ENCODE assay signal across 11 mouse cellular contexts in the genomic region with DNA sequence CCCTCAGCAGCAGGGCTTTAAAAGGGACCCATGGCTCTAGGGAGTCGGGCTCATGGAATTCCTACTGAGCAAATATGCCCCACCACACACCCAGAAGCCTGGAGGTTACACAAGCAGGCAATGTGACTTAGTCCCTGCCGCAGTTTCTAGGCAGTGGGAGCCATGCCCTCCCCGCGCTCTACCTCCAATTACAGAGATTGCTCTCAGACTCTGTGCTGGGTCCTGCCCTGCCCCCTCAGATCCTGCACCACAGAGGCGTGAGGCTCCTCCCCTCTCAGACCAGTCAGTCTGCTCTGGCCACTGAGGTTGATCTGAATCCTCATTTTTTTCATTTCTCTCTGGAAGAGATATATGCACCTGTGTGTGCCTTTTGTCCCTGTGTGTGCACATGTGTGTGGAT. TPM values are rescaled to one million over a fixed set of nuclear protein-coding genes. Genes with fewer than 3 reads are reported as not detected.
DNase-seq lines count a peak whose midpoint lies in the region; ATAC-seq lines count a peak whose summit lies in the region.
"Had no signal": no experiment of that assay in that cellular context is flagged by ENCODE, and none has a peak within 500 bp of the region (broad histone marks: within the 10 kb centered on the region; RNA-seq: fewer than 3 reads in every experiment).

No protein-coding gene starts in this region.

- ATAC-seq in heart, embryonic 13.5 days (ENCODE audit: extremely low read depth, insufficient number of reproducible peaks, low FRiP score, low TSS enrichment) = no peak
- 0 out of 2 replicates have a peak, but pooled peaks have one; percentile 27 for ATAC-seq in hindbrain, embryonic 14.5 days (ENCODE audit: low FRiP score)
- peak; percentile 70 for ATAC-seq in midbrain, embryonic 15.5 days (replicated peaks)

- no peak for DNase-seq in heart, postnatal 14 days
- DNase-seq in brain, adult 2 months (ENCODE audit: low read depth, low spot score) = peak; percentile 38
- no peak for DNase-seq in hindbrain, embryonic 14.5 days (ENCODE audit: low spot score)
- no peak for DNase-seq in layer of hippocampus, postnatal 25 days (ENCODE audit: extremely low spot score in 1 of 2, low spot score in 1 of 2)
- no peak for DNase-seq in frontal cortex, adult 2 months (ENCODE audit: extremely low spot score in 1 of 2, low spot score in 1 of 2)
- DNase-seq in urinary bladder, adult 2 months (ENCODE audit: low spot score) = no peak
- DNase-seq: cerebellum, adult 11 months; gastrocnemius, postnatal 36 days; layer of hippocampus, adult 9-11 months had no signal

- H3K9me3 ChIP-seq in heart, embryonic 13.5 days = peaks cover 1% of the 10 kb centered on the region; the same call in 1 of the 2 replicates
- no peaks in the 10 kb centered on the region for H3K9me3 ChIP-seq in hindbrain, embryonic 14.5 days (ENCODE audit: control insufficient read depth, low read length)
- no peaks in the 10 kb centered on the region for H3K9me3 ChIP-seq in midbrain, embryonic 15.5 days

- H3K4me2 ChIP-seq in heart, embryonic 13.5 days = no peak overlapping the region
- H3K4me2 ChIP-seq in hindbrain, embryonic 14.5 days (replicated peaks) = no peak overlapping the region
- no peak overlapping the region for H3K4me2 ChIP-seq in midbrain, embryonic 15.5 days

- intact Hi-C loops in heart, postnatal 14 days (cut with DNase I) = no loop called here

- H3K4me1 ChIP-seq in heart, embryonic 13.5 days = peaks cover 6% of the 10 kb centered on the region; the same call in 1 of the 2 replicates
- no peaks in the 10 kb centered on the region; the same call in 1 of the 2 replicates for H3K4me1 ChIP-seq in hindbrain, embryonic 14.5 days (replicated peaks; ENCODE audit: control insufficient read depth, insufficient read depth, low read length)
- no peaks in the 10 kb centered on the region; the same call in 1 of the 2 replicates for H3K4me1 ChIP-seq in midbrain, embryonic 15.5 days

- H3K9ac ChIP-seq in heart, embryonic 13.5 days = peak overlapping the region; percentile 44; the same call in 1 of the 2 replicates
- H3K9ac ChIP-seq in hindbrain, embryonic 14.5 days = no peak overlapping the region
- H3K9ac ChIP-seq in midbrain, embryonic 15.5 days = no peak overlapping the region

- WGBS in heart, embryonic 13.5 days = 11% methylated on average over 5 of the region's 5 CpGs
- 12% methylated on average over 5 of the region's 5 CpGs for WGBS in hindbrain, embryonic 14.5 days
- 7% methylated on average over 5 of the region's 5 CpGs for WGBS in midbrain, embryonic 15.5 days

- no peaks in the 10 kb centered on the region; the same call in 1 of the 2 replicates for H3K27me3 ChIP-seq in heart, embryonic 13.5 days (replicated peaks)
- H3K27me3 ChIP-seq in hindbrain, embryonic 14.5 days (ENCODE audit: control insufficient read depth, insufficient read depth, low read length) = no peaks in the 10 kb centered on the region
- H3K27me3 ChIP-seq in midbrain, embryonic 15.5 days (replicated peaks) = no peaks in the 10 kb centered on the region

- H3K36me3 ChIP-seq in heart, embryonic 13.5 days = no peaks in the 10 kb centered on the region
- H3K36me3 ChIP-seq in hindbrain, embryonic 14.5 days (replicated peaks; ENCODE audit: control insufficient read depth, insufficient read depth) = no peaks in the 10 kb centered on the region
- H3K36me3 ChIP-seq in midbrain, embryonic 15.5 days (replicated peaks) = no peaks in the 10 kb centered on the region

- no peak overlapping the region for H3K27ac ChIP-seq in heart, embryonic 13.5 days (replicated peaks)
- no peak overlapping the region for H3K27ac ChIP-seq in hindbrain, embryonic 14.5 days
- no peak overlapping the region for H3K27ac ChIP-seq in midbrain, embryonic 15.5 days

- H3K4me3 ChIP-seq in heart, embryonic 13.5 days = no peak overlapping the region
- H3K4me3 ChIP-seq in hindbrain, embryonic 14.5 days (replicated peaks; ENCODE audit: low read length) = no peak overlapping the region
- H3K4me3 ChIP-seq in midbrain, embryonic 15.5 days = no peak overlapping the region

RNA-seq across cellular contexts. Expression of gene Creg2, which starts 14.6 kb away (rescaled TPM):
- not detected in 2 replicates for polyA plus RNA-seq in heart, embryonic 13.5 days (2015; fragmentation: Nextera tagmentation; extraction: Ambion mirVana)
- not detected for total RNA-seq in heart, postnatal 14 days (2021)
- polyA plus RNA-seq in hindbrain, embryonic 14.5 days (2014; fragmentation: Nextera tagmentation; extraction: Ambion mirVana) = 6.8 and 7.6 TPM in 2 replicates
- polyA plus RNA-seq in midbrain, embryonic 15.5 days (2015; fragmentation: Nextera tagmentation; extraction: Ambion mirVana) = 8.2 and 9.3 TPM in 2 replicates
- 10 to 100 TPM; 84.2 to 90.8 TPM for total RNA-seq in layer of hippocampus, postnatal 25 days (2021)
- polyA plus RNA-seq in frontal cortex, adult 2 months (2012; rRNA removed) = 26.1 and 29.5 TPM in 2 replicates
- 0.07 and 0.09 TPM in 2 replicates for polyA plus RNA-seq in urinary bladder, adult 2 months (2012; rRNA removed)
- total RNA-seq: gastrocnemius, postnatal 36 days had no signal

RNA-seq across cellular contexts. Expression of gene Rnf149, which starts 59.5 kb away (rescaled TPM):
- polyA plus RNA-seq in heart, embryonic 13.5 days (2015; fragmentation: Nextera tagmentation; extraction: Ambion mirVana) = 14.5 and 15.2 TPM in 2 replicates
- 10 to 100 TPM; 10.8 to 11.5 TPM for total RNA-seq in heart, postnatal 14 days (2021)
- 26.9 and 28.9 TPM in 2 replicates for polyA plus RNA-seq in hindbrain, embryonic 14.5 days (2014; fragmentation: Nextera tagmentation; extraction: Ambion mirVana)
- 22.4 and 25.6 TPM in 2 replicates for polyA plus RNA-seq in midbrain, embryonic 15.5 days (2015; fragmentation: Nextera tagmentation; extraction: Ambion mirVana)
- total RNA-seq in layer of hippocampus, postnatal 25 days (2021) = 10 to 100 TPM; 30.9 to 31.1 TPM
- polyA plus RNA-seq in frontal cortex, adult 2 months (2012; rRNA removed) = 25.7 and 29.3 TPM in 2 replicates
- 22.1 and 22.5 TPM in 2 replicates for polyA plus RNA-seq in urinary bladder, adult 2 months (2012; rRNA removed)
